ENCODE assay signal across 8 mouse cellular contexts in genomic region chr11:95413641-95414535, GRCm38 (mm10). TPM values are rescaled to one million over a fixed set of nuclear protein-coding genes. Genes with fewer than 3 reads are reported as not detected.
A peak's percentile ranks its signal among the peaks of the same experiment; 100 is the strongest.
DNase-seq lines count a peak whose midpoint lies in the region; ATAC-seq and TF ChIP-seq lines count a peak whose summit lies in the region.

Gene Spop, plus strand, starts transcription at chr11:95414080.

- H3K4me3 ChIP-seq in gastrocnemius, adult 2 months: peak within 1 kb of the TSS; percentile 82
- H3K4me3 ChIP-seq in hindbrain, postnatal 0 days (ENCODE audit: low read length): peak within 1 kb of the TSS; percentile 61
- H3K4me3 ChIP-seq in left cerebral cortex, adult 2 months: peak within 1 kb of the TSS; percentile 53

- peak within 1 kb of the TSS; percentile 72 for H3K4me2 ChIP-seq in hindbrain, postnatal 0 days (ENCODE audit: low read depth, low read length)

- H3K27ac ChIP-seq in gastrocnemius, adult 2 months: peak within 1 kb of the TSS; percentile 98
- peak within 1 kb of the TSS; percentile 95 for H3K27ac ChIP-seq in hindbrain, postnatal 0 days
- H3K27ac ChIP-seq in left cerebral cortex, adult 2 months: peak within 1 kb of the TSS; percentile 96

- 2% methylated on average over 51 of the region's 58 CpGs for WGBS in hindbrain, postnatal 0 days

- no peaks in the 10 kb centered on the region for H3K9me3 ChIP-seq in hindbrain, postnatal 0 days (ENCODE audit: low read length)

- TF ChIP-seq CTCF in gastrocnemius, adult 2 months (IDR thresholded peaks at IDR 0.05): no peak
- no peak for TF ChIP-seq CTCF in hindbrain, postnatal 0 days (IDR thresholded peaks at IDR 0.05; ENCODE audit: low read depth)
- TF ChIP-seq CTCF in left cerebral cortex, adult 2 months (IDR thresholded peaks at IDR 0.05): no peak

- H3K4me1 ChIP-seq in hindbrain, postnatal 0 days (ENCODE audit: insufficient read depth, low read length): peaks cover 7% of the 10 kb centered on the region

- H3K9ac ChIP-seq in hindbrain, postnatal 0 days (replicated peaks; ENCODE audit: low read length): peak within 1 kb of the TSS; percentile 77

- intact Hi-C loops in gastrocnemius, adult 2 months (cut with DNase I): no loop called here
- intact Hi-C loops in left cerebral cortex, adult 2 months (cut with DNase I): no loop called here

- H3K36me3 ChIP-seq in hindbrain, postnatal 0 days (ENCODE audit: insufficient read depth, low read length): no peaks in the 10 kb centered on the region

- ATAC-seq in hindbrain, postnatal 0 days: peak; percentile 91
- peak; percentile 83 for ATAC-seq in megakaryocyte, adult 5-6 weeks (ENCODE audit: poor library complexity, severe bottlenecking)

- no peaks in the 10 kb centered on the region for H3K27me3 ChIP-seq in hindbrain, postnatal 0 days (ENCODE audit: insufficient read depth, low read length)

- DNase-seq in WW6 (ENCODE audit: low read depth, low spot score): peak; percentile 93
- DNase-seq in cerebellum, postnatal 4 days (ENCODE audit: low spot score in 2 of 2): peak; percentile 69 to 86
- DNase-seq in gastrocnemius, adult 2 months: peak; percentile 95
- DNase-seq in hindbrain, postnatal 0 days (ENCODE audit: low spot score): peak; percentile 95
- DNase-seq in left cerebral cortex, adult 2 months (ENCODE audit: extremely low spot score in 1 of 2, low spot score in 2 of 2): peak; percentile 81 to 85
- peak; percentile 83 to 84 for DNase-seq in right cerebral cortex, adult 2 months (ENCODE audit: low spot score in 2 of 2)
- DNase-seq in urinary bladder, postnatal 14 days (ENCODE audit: low spot score): peak; percentile 94

RNA-seq across cellular contexts. Expression of gene Spop, which starts in this region (rescaled TPM):
- 100 to 1,000 TPM; 190 to 208 TPM for total RNA-seq in gastrocnemius, adult 2 months (2021)
- 49.8 and 51.1 TPM in 2 replicates for total RNA-seq in hindbrain, postnatal 0 days (2014; rRNA removed)
- polyA plus RNA-seq in hindbrain, postnatal 0 days (2015; fragmentation: Nextera tagmentation; extraction: Ambion mirVana): 210 and 212 TPM in 2 replicates
- total RNA-seq in left cerebral cortex, adult 2 months (2021): 100 to 1,000 TPM; 178 to 187 TPM
- 102 and 112 TPM in 2 replicates for total RNA-seq in megakaryocyte, adult 5-6 weeks (2015)
- 76.1 and 83.3 TPM in 2 replicates for total RNA-seq in megakaryocyte, adult 5-6 weeks (2017)

Comparison
In these comparisons a context has a peak if more than half of its experiments do, and no peak if none do; other contexts are left out.
1. Peak in every context shown above with its lines: DNase-seq, ATAC-seq, H3K4me3 ChIP-seq and H3K27ac ChIP-seq.